Mouse (Mus musculus) liver, embryonic 12.5 days (tissue): ENCODE data around the gene Iqub. TPM values are rescaled to one million over a fixed set of nuclear protein-coding genes. Genes with fewer than 3 reads are reported as not detected.

Experiments used
- ATAC-seq: fragments of 200-750 bp; cut with Nextera tagmentation; 2 replicates; pipeline ENCODE4 v1.8.0; 2017; ENCODE audit warnings: moderate number of reproducible peaks, mild to moderate bottlenecking, moderate library complexity
- H3K27ac ChIP-seq: fragments of 300-500 bp; sonication (generic); 2 replicates; pipeline ENCODE4 v1.5.1; 2016; ENCODE audit warnings: mild to moderate bottlenecking
- H3K27me3 ChIP-seq: fragments of 300-500 bp; sonication (generic); replicated peaks from 2 replicates; pipeline ENCODE4 v1.6.1; 2016; ENCODE audit warnings: mild to moderate bottlenecking, moderate library complexity
- H3K36me3 ChIP-seq: fragments of 300-500 bp; sonication (generic); 2 replicates; pipeline ENCODE4 v1.6.1; 2016; ENCODE audit warnings: mild to moderate bottlenecking, moderate library complexity
- H3K4me1 ChIP-seq: fragments of 300-500 bp; sonication (generic); 2 replicates; pipeline ENCODE4 v1.6.1; 2016
- H3K4me2 ChIP-seq: fragments of 300-500 bp; sonication (generic); 2 replicates; pipeline ENCODE4 v1.6.1; 2016; ENCODE audit warnings: mild to moderate bottlenecking, moderate library complexity
- H3K4me3 ChIP-seq: fragments of 300-500 bp; sonication (generic); 2 replicates; pipeline ENCODE4 v1.5.1; 2016; ENCODE audit warnings: mild to moderate bottlenecking, moderate library complexity
- H3K9ac ChIP-seq: fragments of 300-500 bp; sonication (generic); 2 replicates; pipeline ENCODE4 v1.6.1; 2016; ENCODE audit warnings: mild to moderate bottlenecking, moderate library complexity
- H3K9me3 ChIP-seq: fragments of 300-500 bp; sonication (generic); replicated peaks from 2 replicates; pipeline ENCODE4 v1.6.1; 2016; ENCODE audit warnings: mild to moderate bottlenecking, moderate library complexity
- WGBS: fragments of 180-500 bp; shearing (Covaris S2); methylation state at CpG from one replicate; pipeline ENCODE4 v1.1.7; 2016; ENCODE audit not compliant: insufficient replicate concordance; 5-methylcytosine and 5-hydroxymethylcytosine counted together
- polyA plus RNA-seq: library from polyadenylated mRNA; unstranded; fragments of >200 nt; fragmentation: Nextera tagmentation; extraction: Ambion mirVana; gene quantifications from 2 replicates; pipeline ENCODE4 v1.2.1, GENCODE M21; 2016

Gene Iqub
- 0.07 TPM in 1 of 2 replicates, not detected in the other for polyA plus RNA-seq

DNA sequence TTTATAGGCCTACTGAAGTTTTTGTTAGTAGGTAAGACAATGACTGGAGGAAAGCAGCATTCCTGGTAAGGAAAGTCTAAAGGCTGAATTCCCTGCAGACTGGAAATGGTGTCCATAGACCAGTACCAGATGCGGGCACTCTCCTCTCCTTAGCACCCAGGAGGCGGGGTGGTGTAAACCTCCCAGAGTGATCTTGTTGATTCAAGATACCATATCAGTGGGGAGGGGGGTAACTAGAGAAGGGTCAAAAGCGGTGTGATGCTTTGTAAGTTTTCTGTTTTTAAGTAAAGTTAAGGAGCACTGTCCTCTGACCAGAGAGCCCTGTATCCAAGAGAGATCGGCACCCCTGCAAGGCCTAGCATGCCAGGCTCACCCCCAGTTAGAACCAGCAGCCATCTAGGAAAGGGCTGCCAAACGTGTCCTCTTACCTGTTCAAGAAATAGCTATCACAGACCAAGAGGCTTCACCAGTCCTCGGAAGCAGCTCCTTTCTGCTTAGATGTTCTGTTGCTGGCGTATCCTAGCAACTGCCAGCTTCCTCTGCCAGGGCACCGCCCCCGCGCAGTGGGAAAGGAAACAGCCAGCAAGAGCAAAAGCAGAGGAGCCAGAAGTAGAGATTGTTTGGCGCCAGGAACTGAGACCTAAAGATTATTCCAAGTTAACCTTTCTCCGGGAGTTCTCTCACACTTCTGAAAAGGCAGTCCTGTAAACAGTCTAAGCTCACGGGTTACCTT, at the start of gene Iqub:
TSS of gene Iqub (minus strand) at position 516 of the 733 bp plus-strand sequence.
- 0 out of 2 replicates have a peak, but pooled peaks have one; percentile 5 for ATAC-seq
- H3K9ac ChIP-seq = no peak within 1 kb of the TSS
- WGBS = 25% methylated on average over 13 of the region's 13 CpGs
- H3K4me1 ChIP-seq = 0 out of 2 replicates have a peak, but pooled peaks cover 5% of the 10 kb centered on the region
- H3K27me3 ChIP-seq = no peaks in the 10 kb centered on the region
- no peak within 1 kb of the TSS for H3K27ac ChIP-seq
- H3K4me2 ChIP-seq = no peak within 1 kb of the TSS
- H3K9me3 ChIP-seq = no peaks in the 10 kb centered on the region
- H3K4me3 ChIP-seq = no peak within 1 kb of the TSS
- H3K36me3 ChIP-seq = peaks cover 18% of the 10 kb centered on the region

DNA sequence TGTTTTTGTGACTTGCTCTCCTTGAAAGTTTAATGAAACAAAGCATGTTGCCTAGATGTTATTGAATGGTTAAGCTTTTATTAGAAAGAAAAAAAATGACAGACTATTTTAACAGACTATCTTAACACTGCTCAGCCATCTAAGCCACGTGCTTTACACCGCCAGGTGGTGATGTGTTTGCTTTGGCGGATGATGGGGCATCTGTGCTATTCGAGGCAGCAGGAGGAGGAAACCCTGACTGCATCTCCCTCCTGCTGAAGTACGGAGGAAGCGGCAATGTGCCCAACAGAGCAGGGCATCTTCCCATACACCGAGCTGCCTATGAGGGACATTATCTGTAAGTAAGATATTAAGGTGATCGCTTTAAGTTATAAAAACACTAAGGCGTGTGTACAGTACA, 49.2 kb upstream of the Iqub start:
- no peaks in the 10 kb centered on the region for H3K36me3 ChIP-seq
- H3K9me3 ChIP-seq = no peaks in the 10 kb centered on the region
- no peak overlapping the region for H3K4me3 ChIP-seq
- no peak overlapping the region for H3K27ac ChIP-seq
- no peak for ATAC-seq
- H3K4me1 ChIP-seq = no peaks in the 10 kb centered on the region
- no peak overlapping the region for H3K9ac ChIP-seq
- no peaks in the 10 kb centered on the region for H3K27me3 ChIP-seq
- 61% methylated on average over 9 of the region's 9 CpGs for WGBS
- H3K4me2 ChIP-seq = no peak overlapping the region

DNA sequence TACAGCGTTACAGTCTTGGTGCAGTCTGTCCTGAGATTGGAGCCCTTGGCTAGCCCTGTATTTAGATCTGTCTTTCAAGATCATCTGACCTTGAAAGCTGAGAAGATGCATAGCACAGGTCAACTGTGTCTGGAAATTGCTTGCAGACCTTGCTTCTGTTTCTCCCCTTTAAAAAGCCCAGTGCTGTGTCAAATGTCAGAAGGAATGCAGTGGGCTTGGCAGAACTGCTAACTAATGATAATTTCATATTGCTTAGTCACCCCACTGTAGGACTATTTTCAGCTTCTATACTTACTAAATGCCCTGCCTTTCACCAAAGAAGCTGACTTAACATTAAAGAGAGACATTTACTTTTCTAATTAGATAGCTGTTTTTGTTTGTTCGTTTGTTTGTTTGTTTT, 40.6 kb upstream of the Iqub start:
- Histone ChIP-seq H3K4me3 (no peak overlapping the region), H3K9ac (no peak overlapping the region), H3K9me3 (no peaks in the 10 kb centered on the region), H3K27me3 (no peaks in the 10 kb centered on the region), H3K36me3 (no peaks in the 10 kb centered on the region), H3K4me1 (no peaks in the 10 kb centered on the region), H3K4me2 (no peak overlapping the region), H3K27ac (no peak overlapping the region)
- 57% methylated on average over 2 of the region's 2 CpGs for WGBS
- ATAC-seq = no peak

DNA sequence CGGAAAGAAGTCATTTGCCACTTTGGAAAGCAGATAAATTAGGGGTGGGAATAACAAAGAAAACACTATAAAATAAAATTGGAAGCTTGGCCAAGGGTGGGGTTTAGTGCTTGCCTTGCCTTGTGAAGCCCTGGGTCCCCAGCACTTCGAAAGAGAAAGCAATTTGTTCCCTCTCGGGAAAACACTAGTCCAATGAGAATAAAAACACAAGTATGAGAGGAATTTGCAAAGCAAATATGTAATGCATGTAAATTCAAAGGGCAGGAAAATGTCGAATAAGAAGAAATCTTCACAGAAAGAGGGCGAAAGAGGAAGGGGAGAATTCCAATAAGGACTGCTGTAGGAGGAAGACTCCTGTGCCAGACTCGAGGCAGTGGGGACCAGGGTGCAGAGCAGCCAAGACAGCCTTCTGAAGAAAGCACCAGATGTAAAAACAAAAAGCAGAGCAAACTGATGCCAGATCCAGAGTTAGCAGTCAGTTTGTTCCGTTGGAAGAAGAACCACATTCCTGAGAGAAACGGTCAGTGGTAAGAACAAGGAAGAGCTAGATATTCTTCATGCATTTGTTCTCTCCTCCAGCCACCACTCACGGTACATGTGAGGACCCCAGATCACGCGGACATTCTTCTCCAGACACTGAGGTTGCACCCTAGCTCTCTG, 39.7 kb upstream of the Iqub start:
- Histone ChIP-seq H3K36me3 (no peaks in the 10 kb centered on the region), H3K4me1 (no peaks in the 10 kb centered on the region), H3K4me3 (no peak overlapping the region), H3K4me2 (no peak overlapping the region), H3K9ac (no peak overlapping the region), H3K27ac (no peak overlapping the region), H3K9me3 (no peaks in the 10 kb centered on the region), H3K27me3 (no peaks in the 10 kb centered on the region)
- ATAC-seq = no peak
- WGBS = 60% methylated on average over 11 of the region's 11 CpGs

DNA sequence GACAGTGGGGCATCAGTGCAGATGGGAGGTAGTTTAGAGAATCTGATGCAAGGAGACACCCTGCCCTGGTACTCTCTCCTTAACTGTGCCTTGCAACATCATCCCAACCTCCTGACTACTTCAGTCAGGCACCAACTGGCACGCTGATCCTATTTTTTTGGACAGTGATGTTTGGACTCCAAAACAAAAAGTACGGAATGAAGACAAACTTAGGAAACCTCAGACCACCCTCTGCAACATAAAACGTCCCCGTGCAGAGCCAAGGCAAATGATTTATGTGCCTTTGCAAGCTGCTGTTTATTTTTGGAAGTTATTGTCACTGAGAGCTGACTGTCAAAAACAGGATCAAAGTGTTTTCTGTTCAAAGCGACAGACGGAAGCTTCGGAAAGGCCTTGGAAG, 37.2 kb upstream of the Iqub start:
- Histone ChIP-seq H3K9me3 (no peaks in the 10 kb centered on the region), H3K9ac (no peak overlapping the region), H3K4me3 (no peak overlapping the region), H3K27ac (no peak overlapping the region), H3K36me3 (no peaks in the 10 kb centered on the region), H3K27me3 (no peaks in the 10 kb centered on the region), H3K4me2 (no peak overlapping the region), H3K4me1 (no peaks in the 10 kb centered on the region)
- 53% methylated on average over 7 of the region's 7 CpGs for WGBS
- no peak for ATAC-seq

DNA sequence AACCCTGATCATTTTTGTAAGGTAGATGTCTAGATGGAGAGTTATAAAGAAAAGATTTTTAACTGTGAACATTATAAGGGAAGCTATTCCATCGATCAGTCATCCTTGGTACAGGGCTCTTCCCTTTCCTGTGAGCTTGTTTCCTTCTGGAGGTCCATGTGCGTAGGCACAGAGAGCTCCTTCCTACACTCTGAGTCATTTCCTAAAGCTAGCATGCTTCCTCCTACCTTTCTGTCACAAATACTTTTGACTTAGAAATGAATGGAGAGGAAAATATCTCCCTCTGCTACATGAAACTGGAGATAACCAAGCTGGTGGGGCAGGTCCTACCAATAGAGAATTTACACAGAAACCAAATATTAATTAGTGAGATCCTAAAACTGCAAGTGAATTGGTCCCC, 34.9 kb upstream of the Iqub start:
- no peaks in the 10 kb centered on the region for H3K4me1 ChIP-seq
- no peak overlapping the region for H3K4me3 ChIP-seq
- WGBS = 40% methylated on average over 2 of the region's 2 CpGs
- ATAC-seq = no peak
- H3K9me3 ChIP-seq = no peaks in the 10 kb centered on the region
- H3K27ac ChIP-seq = no peak overlapping the region
- H3K27me3 ChIP-seq = no peaks in the 10 kb centered on the region
- H3K4me2 ChIP-seq = no peak overlapping the region
- no peaks in the 10 kb centered on the region for H3K36me3 ChIP-seq
- H3K9ac ChIP-seq = no peak overlapping the region

DNA sequence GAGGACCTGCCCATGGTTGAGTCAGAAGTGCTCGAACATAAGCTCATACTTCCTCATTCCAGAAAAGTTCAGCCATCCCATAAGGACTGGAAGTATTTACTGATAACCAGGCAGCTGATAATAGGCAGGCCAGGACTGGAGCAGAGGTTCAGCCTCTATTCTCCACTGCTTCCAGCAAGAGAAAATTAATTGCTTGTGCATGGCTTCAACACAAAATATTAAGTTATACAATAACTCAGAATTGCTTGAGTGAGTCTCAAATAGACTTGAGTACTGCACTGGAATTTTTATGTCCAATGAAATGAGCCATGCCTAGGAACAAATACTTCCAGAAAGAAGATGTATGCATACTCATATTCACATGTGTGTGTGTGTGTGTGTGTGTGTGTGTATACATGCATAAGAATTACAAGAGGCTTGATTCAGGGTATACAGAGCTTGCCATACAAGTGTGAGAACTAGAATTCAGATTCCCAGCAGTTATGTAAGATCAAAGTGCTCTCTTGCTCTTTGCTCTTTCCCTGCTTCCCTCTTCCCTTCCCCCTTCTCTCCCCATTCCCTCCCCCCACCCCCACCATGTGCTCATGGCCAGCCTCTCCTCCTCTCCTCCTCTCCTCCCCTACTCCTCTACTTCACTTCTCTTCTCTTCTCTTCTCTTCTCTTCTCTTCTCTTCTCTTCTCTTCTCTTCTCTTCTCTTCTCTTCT, 32.0 kb upstream of the Iqub start:
- 23% methylated on average over 1 of the region's 1 CpGs for WGBS
- ATAC-seq = no peak
- Histone ChIP-seq H3K27me3 (no peaks in the 10 kb centered on the region), H3K9ac (no peak overlapping the region), H3K4me3 (no peak overlapping the region), H3K9me3 (no peaks in the 10 kb centered on the region), H3K4me2 (no peak overlapping the region), H3K36me3 (no peaks in the 10 kb centered on the region), H3K4me1 (no peaks in the 10 kb centered on the region), H3K27ac (no peak overlapping the region)

DNA sequence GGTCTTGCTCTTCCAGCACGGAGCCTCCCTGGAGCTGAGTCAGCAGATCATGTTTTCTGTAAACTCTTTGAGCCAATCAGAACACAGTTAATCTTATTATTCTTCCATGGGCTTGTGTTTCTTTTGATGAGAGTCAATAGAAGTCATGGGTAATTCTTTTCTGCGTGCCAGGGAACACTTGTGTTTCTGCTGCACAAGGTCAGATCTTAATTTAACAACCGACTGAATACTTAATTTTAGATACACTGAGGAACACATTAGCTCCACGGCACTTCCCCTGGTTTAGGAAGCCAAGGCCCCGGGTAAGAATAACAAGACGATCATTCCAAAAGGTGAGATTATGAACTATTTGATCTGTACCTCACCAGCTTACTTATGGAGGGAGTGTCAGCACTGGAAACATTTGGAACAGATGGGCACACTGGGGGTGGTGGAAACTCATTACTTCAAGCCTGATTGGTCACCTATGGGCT, 28.3 kb upstream of the Iqub start:
- WGBS = 63% methylated on average over 6 of the region's 6 CpGs
- H3K9ac ChIP-seq = no peak overlapping the region
- no peak overlapping the region for H3K4me3 ChIP-seq
- H3K4me1 ChIP-seq = no peaks in the 10 kb centered on the region
- no peaks in the 10 kb centered on the region for H3K27me3 ChIP-seq
- no peaks in the 10 kb centered on the region for H3K9me3 ChIP-seq
- H3K27ac ChIP-seq = no peak overlapping the region
- ATAC-seq = no peak
- no peaks in the 10 kb centered on the region for H3K36me3 ChIP-seq
- no peak overlapping the region for H3K4me2 ChIP-seq

DNA sequence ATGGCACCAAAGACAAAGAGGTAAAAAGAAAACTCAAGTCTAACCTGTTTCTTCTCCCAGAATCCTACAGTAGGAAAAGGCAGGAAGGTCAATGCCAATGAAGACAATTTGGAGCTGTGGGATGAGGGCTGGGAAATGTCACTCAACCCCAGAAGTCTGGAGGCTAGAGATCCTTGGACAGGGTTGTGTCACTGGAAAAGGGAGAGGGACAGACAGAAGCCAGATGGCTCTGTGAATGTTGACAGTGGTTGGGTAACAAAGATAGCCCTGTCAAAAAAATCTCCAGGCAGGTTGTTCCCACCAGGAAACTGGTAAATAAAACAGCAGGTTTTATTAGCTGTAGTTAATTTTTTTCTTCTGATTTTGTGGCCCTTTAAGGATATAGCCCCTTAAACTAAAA, 27.5 kb upstream of the Iqub start:
- no peaks in the 10 kb centered on the region for H3K4me1 ChIP-seq
- no peak overlapping the region for H3K9ac ChIP-seq
- no peak overlapping the region for H3K27ac ChIP-seq
- H3K27me3 ChIP-seq = no peaks in the 10 kb centered on the region
- no peaks in the 10 kb centered on the region for H3K36me3 ChIP-seq
- H3K4me2 ChIP-seq = no peak overlapping the region
- no peak overlapping the region for H3K4me3 ChIP-seq
- no peaks in the 10 kb centered on the region for H3K9me3 ChIP-seq
- no peak for ATAC-seq

DNA sequence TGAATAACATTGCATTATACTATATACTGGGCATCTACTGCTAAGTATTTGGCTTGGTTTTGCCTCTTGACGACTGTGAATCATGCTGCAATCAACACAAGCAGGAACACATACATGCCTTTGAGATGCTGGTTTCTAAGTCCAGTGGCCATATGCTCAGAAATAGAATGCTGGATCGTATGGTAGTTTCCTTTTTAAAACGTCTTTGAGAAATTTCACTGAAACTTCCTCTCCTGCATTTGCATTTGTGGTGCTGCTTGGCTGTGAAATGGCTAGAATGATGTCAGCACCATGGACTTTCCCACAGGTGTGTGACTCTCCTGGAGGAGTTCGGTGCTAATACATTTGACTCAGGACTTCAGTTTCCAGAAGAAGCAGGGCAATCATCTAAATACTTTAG, 25.2 kb upstream of the Iqub start:
- ATAC-seq = no peak
- Histone ChIP-seq H3K27ac (no peak overlapping the region), H3K4me3 (no peak overlapping the region), H3K27me3 (no peaks in the 10 kb centered on the region), H3K36me3 (no peaks in the 10 kb centered on the region), H3K9me3 (no peaks in the 10 kb centered on the region), H3K4me2 (no peak overlapping the region), H3K9ac (no peak overlapping the region), H3K4me1 (no peaks in the 10 kb centered on the region)
- WGBS = 44% methylated on average over 4 of the region's 4 CpGs

DNA sequence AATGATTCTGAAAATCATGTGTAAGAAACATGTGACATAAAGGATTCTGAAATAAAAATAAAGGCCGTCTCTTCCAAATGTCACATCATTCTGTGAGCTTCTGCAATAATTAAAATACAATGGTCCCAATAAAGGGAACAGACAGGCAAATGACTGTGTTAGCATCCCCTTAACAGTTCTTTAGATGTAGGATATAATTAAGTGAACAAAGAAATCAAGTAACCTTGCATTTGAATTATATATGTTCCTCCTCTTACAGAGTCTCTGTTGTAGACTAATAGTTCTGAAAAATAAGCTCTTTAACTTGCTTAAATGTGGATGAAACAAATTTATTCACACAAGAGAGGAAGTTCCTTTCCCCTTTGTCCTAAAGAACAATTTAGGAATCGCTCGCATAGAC, 23.6 kb upstream of the Iqub start:
- H3K27me3 ChIP-seq = no peaks in the 10 kb centered on the region
- no peak overlapping the region for H3K9ac ChIP-seq
- no peak overlapping the region for H3K4me2 ChIP-seq
- no peaks in the 10 kb centered on the region for H3K36me3 ChIP-seq
- no peak overlapping the region for H3K27ac ChIP-seq
- no peak overlapping the region for H3K4me3 ChIP-seq
- no peaks in the 10 kb centered on the region for H3K9me3 ChIP-seq
- WGBS = 70% methylated on average over 3 of the region's 3 CpGs
- no peaks in the 10 kb centered on the region for H3K4me1 ChIP-seq
- ATAC-seq = no peak

DNA sequence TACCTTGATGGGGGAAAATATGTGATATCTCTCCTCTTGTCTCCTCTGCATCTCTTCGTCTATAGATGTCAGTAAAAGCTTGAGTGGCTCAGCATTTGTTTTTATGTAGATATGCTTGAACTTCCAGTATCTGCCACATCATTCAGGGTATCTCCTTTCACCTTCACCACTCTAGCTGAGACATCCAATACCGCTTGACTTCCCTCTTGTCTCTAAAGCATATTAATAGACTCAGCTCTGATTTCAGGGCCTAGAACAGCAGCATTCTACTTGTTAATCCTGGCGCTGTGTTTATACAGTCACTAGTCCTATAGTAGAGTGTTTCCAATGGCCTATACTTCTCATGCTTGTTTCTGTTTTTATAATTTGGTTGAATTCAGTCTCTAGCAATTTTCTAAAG, 17.9 kb upstream of the Iqub start:
- no peaks in the 10 kb centered on the region for H3K9me3 ChIP-seq
- no peak overlapping the region for H3K4me2 ChIP-seq
- H3K9ac ChIP-seq = no peak overlapping the region
- WGBS = 61% methylated on average over 3 of the region's 3 CpGs
- no peak for ATAC-seq
- no peaks in the 10 kb centered on the region for H3K27me3 ChIP-seq
- no peak overlapping the region for H3K4me3 ChIP-seq
- H3K27ac ChIP-seq = no peak overlapping the region
- H3K4me1 ChIP-seq = peaks cover 9% of the 10 kb centered on the region
- H3K36me3 ChIP-seq = no peaks in the 10 kb centered on the region
